Mouse (Mus musculus) lung, adult 2 months (tissue): ENCODE results near the gene Mcub. TPM values are rescaled to one million over a fixed set of nuclear protein-coding genes. Genes with fewer than 3 reads are reported as not detected.
A peak's percentile ranks its signal among the peaks of the same experiment; 100 is the strongest.

Source experiments
- DNase-seq: peaks from one replicate; pipeline ENCODE4 v3.0.0; 2022
- H3K4me1 ChIP-seq: fragments of 200-500 bp; 2 replicates; pipeline ENCODE4 v1.6.1; 2011; ENCODE audit warnings: low read length; ENCODE audit not compliant: control insufficient read depth, insufficient read depth
- H3K4me3 ChIP-seq: fragments of 200-500 bp; replicated peaks from 2 replicates; pipeline ENCODE3; 2011; ENCODE audit warnings: low read depth, mild to moderate bottlenecking, control low read depth, low read length; ENCODE audit errors: extremely low read depth
- CTCF ChIP-seq: fragments of 200-500 bp; IDR thresholded peaks from 2 replicates; pipeline ENCODE4 v1.5.1; 2011; ENCODE audit warnings: mild to moderate bottlenecking, low read length, control low read depth; ENCODE audit not compliant: insufficient read depth
- POLR2A ChIP-seq: fragments of 200-500 bp; IDR thresholded peaks from 2 replicates; pipeline ENCODE4 v1.6.1; 2011; ENCODE audit warnings: low read depth, mild to moderate bottlenecking, control low read depth, low read length, borderline replicate concordance; ENCODE audit errors: extremely low read depth
- WGBS: fragments of 180-500 bp; shearing (Covaris S2); methylation state at CpG from one replicate; pipeline ENCODE4 v1.1.7; 2018; 5-methylcytosine and 5-hydroxymethylcytosine counted together
- polyA plus RNA-seq: library from polyadenylated mRNA; depleted of rRNA; stranded (reverse); fragments of >200 nt; gene quantifications from 2 replicates; pipeline ENCODE4 v1.2.3, GENCODE M21; 2012

Gene Mcub
- polyA plus RNA-seq, 1 experiment, result 10.3 TPM

DNA sequence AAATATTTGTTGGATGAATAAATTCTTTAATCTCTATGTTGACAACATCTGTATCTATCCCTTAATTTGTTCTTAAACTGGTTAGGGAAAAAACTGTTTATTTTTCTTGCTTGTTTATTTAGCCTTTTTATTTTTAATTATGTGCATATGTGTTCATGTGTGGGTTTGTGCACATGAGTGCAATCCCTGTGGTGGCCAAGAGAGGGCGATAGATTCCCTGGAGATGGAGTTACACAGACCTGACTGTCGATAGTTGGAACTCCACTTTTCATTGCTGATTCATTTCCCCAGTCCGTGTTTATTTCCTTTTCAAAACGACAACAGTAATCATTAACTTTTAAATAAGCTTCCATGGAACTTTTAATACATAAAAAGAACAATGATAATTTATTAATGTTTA lies 37.6 kb downstream of the Mcub start:
- H3K4me1 ChIP-seq, result no peaks in the 10 kb centered on the region
- H3K4me3 ChIP-seq, result no peak overlapping the region
- DNase-seq, result no peak
- TF ChIP-seq CTCF, result peak; percentile 22; the same call in 1 of the 2 replicates
- TF ChIP-seq POLR2A, result no peak
- 50% methylated on average over 4 of the region's 4 CpGs for WGBS

DNA sequence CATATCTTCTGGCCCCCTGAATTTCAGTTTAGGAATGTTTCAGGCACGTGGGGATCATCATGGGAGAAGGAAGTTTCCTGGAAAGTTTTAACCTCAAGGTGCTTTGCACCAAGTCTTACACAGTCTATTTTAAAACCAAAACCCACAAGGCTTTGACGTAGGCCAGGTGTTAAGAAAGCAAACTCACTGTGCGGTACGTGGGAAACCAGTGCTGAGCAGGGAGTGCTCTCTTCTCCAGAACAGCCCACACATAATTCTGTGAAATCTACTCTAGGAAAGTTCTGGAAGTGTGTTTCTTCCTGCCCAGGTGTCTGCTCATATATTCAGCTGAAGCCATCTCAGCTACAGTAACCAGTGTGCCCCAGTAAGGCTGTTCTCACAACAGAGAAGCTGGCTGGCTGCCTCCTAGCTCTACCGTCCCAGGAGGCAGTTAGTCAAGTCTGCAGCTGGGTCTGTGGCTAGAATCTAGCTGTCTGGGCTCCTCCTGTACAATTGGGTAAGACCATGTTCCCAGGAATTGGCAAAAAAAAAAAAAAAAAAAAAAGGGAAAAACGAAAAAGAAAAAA lies 39.7 kb downstream of the Mcub start:
- DNase-seq, result no peak
- TF ChIP-seq POLR2A (no peak), CTCF (no peak)
- H3K4me1 ChIP-seq, result no peaks in the 10 kb centered on the region
- whole genome bisulfite sequencing, result 54% methylated on average over 6 of the region's 6 CpGs
- no peak overlapping the region for H3K4me3 ChIP-seq

DNA sequence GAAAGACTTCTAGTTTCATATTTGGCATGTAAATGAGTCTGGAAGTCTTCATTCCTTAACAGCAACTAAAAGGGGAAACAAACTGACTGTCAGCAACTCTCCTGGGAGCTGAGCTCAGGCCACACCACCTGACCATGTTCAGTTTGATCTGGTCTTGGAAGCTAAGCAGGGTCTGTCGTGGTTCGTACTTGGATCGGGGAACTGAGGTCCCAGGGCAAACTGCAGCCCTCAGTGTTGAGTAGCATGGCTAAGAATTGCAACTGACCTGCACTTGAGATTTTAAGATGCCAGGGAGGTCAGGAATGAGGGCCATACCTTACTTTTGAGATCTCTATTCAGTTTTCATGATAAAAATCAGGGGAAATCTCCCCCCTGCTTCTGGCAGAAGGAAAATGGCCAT lies 44.1 kb downstream of the Mcub start:
- 88% methylated on average over 3 of the region's 3 CpGs for WGBS
- DNase-seq, result no peak
- Histone ChIP-seq H3K4me1 (no peaks in the 10 kb centered on the region), H3K4me3 (no peak overlapping the region)
- TF ChIP-seq CTCF (no peak), POLR2A (no peak)

DNA sequence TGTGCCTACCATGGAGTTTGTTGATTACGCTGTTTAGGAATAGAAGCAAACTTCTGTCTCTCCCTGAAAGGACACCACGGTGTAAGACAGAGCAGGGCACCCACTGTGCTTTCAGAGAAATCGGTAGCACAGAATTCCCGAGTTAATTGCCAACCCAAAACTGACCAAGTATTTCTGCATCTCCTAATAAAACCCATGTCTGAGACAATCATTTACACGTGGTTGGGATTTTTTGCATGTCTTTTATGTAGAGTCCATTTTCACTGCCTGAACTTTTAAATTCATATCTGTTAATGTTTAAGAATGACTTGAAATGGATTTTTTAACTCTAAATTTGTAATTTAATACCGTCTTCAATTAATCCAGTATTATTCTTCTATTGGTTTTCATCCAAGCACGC lies 46.4 kb downstream of the Mcub start:
- DNase-seq, result no peak
- 88% methylated on average over 7 of the region's 7 CpGs for WGBS
- TF ChIP-seq CTCF (no peak), POLR2A (no peak)
- Histone ChIP-seq H3K4me1 (no peaks in the 10 kb centered on the region), H3K4me3 (no peak overlapping the region)

DNA sequence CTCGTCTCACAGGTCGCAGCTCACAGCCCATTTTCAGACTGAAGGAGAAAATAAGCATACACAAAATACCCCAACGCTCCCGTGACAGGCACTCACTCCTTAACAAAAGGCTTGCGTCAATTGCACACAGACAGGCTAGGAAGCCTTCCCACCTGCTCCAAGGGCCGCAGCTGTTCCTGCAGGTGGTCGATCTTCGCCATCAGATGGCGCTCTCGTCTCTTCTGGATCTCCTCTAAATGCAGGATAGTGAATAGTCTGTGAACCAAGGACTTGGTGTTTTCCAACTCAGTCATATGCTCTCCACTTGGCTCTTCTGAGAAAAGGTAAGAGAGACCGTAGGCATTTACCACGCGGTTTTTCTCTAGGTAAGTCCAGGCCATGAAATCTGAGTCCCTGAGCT lies 51.6 kb downstream of the Mcub start:
- no peak overlapping the region for H3K4me3 ChIP-seq
- peak; percentile 59 for DNase-seq
- no peak for TF ChIP-seq POLR2A
- peak; percentile 77 for TF ChIP-seq CTCF
- 18% methylated on average over 13 of the region's 13 CpGs for WGBS
- H3K4me1 ChIP-seq, result no peaks in the 10 kb centered on the region

DNA sequence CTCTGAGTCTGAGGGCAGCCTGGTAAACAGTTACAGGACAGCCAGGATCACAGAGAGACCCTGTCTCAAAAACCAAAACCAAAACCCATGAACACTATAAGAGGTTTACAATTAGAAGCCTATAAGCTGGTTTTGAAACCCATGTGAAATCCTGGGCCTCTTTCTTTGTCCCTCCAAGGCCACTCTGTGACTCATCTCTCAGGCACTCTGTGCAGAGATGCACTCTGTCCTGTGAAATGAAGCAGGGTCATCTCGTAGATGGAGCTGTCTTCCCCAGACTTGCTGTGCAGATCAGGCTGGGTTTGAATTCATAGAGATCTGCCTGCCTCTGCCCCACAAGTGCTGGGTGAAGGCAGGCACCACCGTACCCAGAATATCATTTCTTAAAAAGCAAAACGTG lies 52.6 kb downstream of the Mcub start:
- no peak for DNase-seq
- WGBS, result 82% methylated on average over 3 of the region's 3 CpGs
- Histone ChIP-seq H3K4me3 (no peak overlapping the region), H3K4me1 (no peaks in the 10 kb centered on the region)
- no peak for TF ChIP-seq CTCF
- TF ChIP-seq POLR2A, result no peak

DNA sequence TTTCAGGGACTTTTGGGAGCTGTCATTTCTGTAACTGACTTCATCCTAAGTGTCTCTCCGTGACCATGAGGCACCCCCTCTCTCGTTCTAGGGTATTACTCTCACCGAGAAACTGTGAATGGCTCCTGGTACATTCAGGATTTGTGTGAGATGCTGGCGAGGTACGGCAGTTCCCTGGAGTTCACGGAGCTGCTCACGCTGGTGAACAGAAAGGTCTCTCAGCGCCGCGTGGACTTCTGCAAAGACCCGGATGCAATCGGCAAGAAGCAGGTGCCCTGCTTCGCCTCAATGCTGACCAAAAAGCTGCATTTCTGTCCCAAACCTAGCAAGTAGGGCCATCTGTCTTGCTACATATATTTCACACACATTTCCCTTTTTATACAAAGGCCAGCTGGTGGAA lies 56.8 kb downstream of the Mcub start:
- DNase-seq, result no peak
- Histone ChIP-seq H3K4me1 (no peaks in the 10 kb centered on the region), H3K4me3 (no peak overlapping the region)
- WGBS, result 93% methylated on average over 13 of the region's 13 CpGs
- no peak for TF ChIP-seq POLR2A
- TF ChIP-seq CTCF, result no peak

DNA sequence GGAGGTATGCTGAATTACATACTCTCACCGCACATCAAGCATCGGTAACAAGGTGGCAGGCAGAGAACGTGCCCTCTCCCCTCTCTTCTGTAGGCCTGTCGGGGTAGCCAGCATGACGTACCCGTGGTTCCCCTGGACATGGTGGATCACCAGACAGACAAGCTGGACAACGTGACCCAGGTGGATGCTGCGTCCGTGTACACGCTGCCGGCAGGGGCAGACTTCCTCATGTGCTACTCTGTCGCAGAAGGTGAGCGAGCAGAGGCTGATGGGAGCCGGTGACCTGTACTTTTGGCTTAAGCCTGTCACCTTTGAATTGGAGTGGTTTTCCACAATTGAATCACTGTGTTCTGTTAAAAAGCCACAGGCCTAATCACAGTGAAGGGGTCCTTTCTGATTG lies 58.0 kb downstream of the Mcub start:
- TF ChIP-seq POLR2A (no peak), CTCF (no peak)
- 91% methylated on average over 14 of the region's 14 CpGs for WGBS
- Histone ChIP-seq H3K4me1 (no peaks in the 10 kb centered on the region), H3K4me3 (no peak overlapping the region)
- no peak for DNase-seq

DNA sequence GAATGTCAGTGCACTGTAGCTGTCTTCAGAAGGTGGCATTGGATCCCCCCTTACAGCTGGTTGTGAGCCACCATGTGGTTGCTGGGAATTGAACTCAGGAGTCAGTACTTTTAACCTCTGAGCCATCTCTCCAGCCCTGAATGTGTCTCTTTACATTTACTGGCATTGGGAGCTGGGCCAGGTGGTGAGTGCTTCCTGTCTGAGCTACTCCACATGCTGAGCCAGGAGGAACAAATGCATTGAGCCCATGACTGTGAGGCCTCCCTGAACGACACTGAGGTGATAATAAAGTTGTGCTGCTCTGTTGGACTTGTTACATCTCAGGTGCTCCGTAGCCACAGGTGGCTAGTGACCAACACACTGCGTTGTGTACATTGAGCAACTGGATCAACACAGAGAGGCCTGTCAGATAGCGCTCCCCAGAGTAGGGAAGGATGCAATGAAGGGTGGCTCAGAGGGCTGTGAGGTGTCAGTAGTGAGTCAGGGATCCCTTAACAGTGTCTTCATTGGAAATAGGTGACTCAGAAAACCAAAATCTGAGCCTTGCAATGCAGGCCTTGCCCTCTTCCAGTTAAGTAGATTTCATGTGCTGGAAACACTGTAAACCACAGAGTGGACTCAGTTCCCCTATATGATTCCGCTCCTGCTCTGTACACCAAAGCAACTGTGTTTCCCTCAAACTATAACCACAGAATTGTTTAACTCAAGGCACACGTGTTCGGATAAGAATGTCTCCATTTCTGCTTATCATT lies 65.4 kb downstream of the Mcub start:
- no peak overlapping the region for H3K4me3 ChIP-seq
- H3K4me1 ChIP-seq, result peaks cover 4% of the 10 kb centered on the region
- TF ChIP-seq POLR2A (no peak), CTCF (no peak)
- WGBS, result 71% methylated on average over 7 of the region's 7 CpGs
- DNase-seq, result no peak

DNA sequence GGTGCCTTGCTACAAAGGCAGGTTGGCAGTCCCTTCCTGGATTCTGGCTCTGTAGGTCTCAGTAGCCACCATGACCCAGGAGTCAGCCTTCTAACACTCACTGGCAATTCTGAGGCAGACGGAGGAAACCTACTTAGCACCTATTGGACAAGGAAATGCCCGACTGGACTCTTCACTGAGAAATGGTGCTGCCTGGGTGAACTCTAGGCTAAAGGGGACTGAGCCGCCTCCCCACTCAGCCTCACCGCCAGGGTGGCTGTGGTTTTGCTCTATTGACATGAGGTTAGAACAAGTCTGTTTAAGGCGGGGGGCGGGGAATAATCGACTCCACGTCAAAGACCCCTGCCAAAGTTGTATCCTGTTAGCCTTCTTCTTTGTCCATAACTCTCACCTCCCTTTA lies 66.1 kb downstream of the Mcub start:
- Histone ChIP-seq H3K4me3 (no peak overlapping the region), H3K4me1 (peaks cover 4% of the 10 kb centered on the region)
- WGBS, result 73% methylated on average over 8 of the region's 8 CpGs
- no peak for TF ChIP-seq CTCF
- TF ChIP-seq POLR2A, result no peak
- no peak for DNase-seq

DNA sequence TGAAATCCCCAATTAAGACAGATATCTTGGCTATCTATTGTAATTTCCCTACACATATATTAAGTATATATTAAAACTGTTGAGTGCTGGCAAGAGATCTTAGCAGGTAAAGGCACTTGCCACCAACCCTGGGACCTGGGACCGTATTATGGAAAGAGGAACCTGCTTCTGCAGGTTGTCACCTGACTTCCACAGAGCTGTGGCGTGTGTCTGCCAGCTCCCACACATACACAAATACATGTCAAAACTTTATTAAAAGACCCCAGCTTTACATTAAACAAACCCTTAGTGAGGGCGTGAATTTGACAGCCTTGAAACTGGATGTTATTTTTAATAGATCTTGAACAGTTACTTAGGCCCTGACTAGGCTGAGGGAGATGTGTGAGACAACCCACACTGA lies 66.6 kb downstream of the Mcub start:
- no peak for DNase-seq
- no peak for TF ChIP-seq POLR2A
- TF ChIP-seq CTCF, result no peak
- Histone ChIP-seq H3K4me1 (peaks cover 4% of the 10 kb centered on the region), H3K4me3 (no peak overlapping the region)
- WGBS, result 90% methylated on average over 3 of the region's 3 CpGs
